Mouse (Mus musculus): ENCODE results near the gene Lgals3.

DNA sequence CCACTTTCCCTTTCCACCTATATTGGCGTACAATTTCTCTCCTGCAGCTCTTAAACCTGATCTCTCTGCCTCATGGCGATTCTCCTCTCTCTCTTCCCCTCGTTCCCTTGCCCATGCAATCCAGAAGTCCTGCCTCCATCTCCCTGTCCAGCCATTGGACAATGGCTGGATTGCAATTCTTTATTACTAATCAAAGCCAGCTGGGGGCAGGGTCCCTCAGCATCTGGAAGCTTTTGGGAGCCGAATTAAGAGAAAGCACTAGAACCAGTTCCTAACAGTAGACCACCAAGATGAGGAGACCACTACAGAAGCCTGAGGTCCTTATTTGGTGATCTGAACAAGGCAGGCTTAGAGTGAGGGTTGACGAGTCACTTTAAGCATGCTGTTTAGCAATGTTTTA lies 35.6 kb upstream of the Lgals3 start:
- TF ChIP-seq POLR2A (IDR thresholded peaks at IDR 0.05; ENCODE audit: borderline replicate concordance, low read depth, low read length) (no peak), CTCF (IDR thresholded peaks at IDR 0.05; ENCODE audit: low read depth, low read length) (no peak)

Measured in bone marrow macrophage, adult 2 months (primary cell).